Mouse (Mus musculus): Measurements from ENCODE around the gene Abcb8. TPM values are rescaled to one million over a fixed set of nuclear protein-coding genes. Genes with fewer than 3 reads are reported as not detected.

Gene Abcb8
- 72.4 and 76.9 TPM in 2 replicates for total RNA-seq (2012; rRNA removed)
- polyA plus RNA-seq (2012; ENCODE audit: insufficient read depth in 1 of 2, insufficient read length in 2 of 2, low read depth in 1 of 2, low replicate concordance in 2 of 2, missing spikeins in 1 of 2) = 100 to 1,000 TPM in 1 of 2 experiments, not detected in 1; 124 TPM

DNA sequence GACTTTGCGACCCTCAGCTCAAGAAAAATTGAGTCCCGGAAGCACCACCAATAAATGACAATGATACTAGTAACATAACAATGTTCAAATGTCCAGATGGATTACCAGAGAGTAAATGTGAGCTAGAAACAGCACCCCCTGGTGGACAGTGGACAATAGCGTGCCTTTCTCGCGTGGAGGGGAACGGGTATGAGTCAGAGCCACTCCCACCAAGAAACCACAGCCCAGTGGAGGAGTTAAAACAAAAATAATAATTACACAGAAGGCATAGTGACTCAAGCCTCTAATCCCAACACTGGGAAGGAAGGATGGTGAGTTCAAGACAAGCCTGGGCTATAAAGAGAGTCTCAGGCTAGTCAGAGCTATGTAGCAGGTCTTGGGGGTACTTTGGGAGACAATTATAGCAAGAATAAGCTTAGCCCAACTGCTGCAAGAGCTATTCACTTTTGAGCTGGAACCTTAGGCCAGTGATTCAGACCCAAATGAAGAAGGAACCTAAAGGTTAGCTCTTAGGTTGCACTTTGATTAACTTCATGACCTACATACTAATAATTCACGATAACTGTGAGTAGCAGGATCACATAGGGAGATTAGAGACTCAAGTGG, at the start of gene Abcb8:
Gene Abcb8, plus strand, starts transcription at position 272 of the 606 bp plus-strand sequence.
- H3K4me3 ChIP-seq (ENCODE audit: control insufficient read depth in 1 of 2, insufficient read depth in 1 of 2, low read depth in 2 of 2, low read length in 2 of 2) = peak within 1 kb of the TSS; percentile 83 to 91
- no peaks in the 10 kb centered on the region for H3K9me3 ChIP-seq (replicated peaks; ENCODE audit: insufficient read depth, low read length)
- no peaks in the 10 kb centered on the region for H3K27me3 ChIP-seq (ENCODE audit: control insufficient read depth in 1 of 2, insufficient read depth in 2 of 2, low read length in 2 of 2)
- peaks cover 0 to 18% of the 10 kb centered on the region in 2 experiments; a peak in 3 of 4 replicates for H3K36me3 ChIP-seq (ENCODE audit: control insufficient read depth in 1 of 2, insufficient read depth in 2 of 2, low read length in 2 of 2)
- H3K9ac ChIP-seq (ENCODE audit: control insufficient read depth, low read depth, low read length, poor library complexity, severe bottlenecking) = peak within 1 kb of the TSS; percentile 85
- H3K27ac ChIP-seq (ENCODE audit: control insufficient read depth, low read depth, low read length) = peak within 1 kb of the TSS; percentile 90
- DNase-seq (ENCODE audit: low read depth, low spot score) = peak; percentile 98
- H3K79me2 ChIP-seq (ENCODE audit: control insufficient read depth, insufficient read depth, low read length, poor library complexity) = peaks cover 6% of the 10 kb centered on the region
- peaks cover 14 to 19% of the 10 kb centered on the region in 2 experiments for H3K4me1 ChIP-seq (ENCODE audit: control insufficient read depth in 1 of 2, insufficient read depth in 2 of 2, low read length in 2 of 2)
- peak; percentile 69 for TF ChIP-seq MAX (IDR thresholded peaks at IDR 0.05; ENCODE audit: low read length)
- TF ChIP-seq TBP (IDR thresholded peaks at IDR 0.05; ENCODE audit: low read depth, low read length) = peak; percentile 77
- TF ChIP-seq USF2 (IDR thresholded peaks at IDR 0.05; ENCODE audit: borderline replicate concordance in 1 of 2, insufficient read depth in 1 of 2, low read depth in 1 of 2, low read length in 2 of 2) = no peak
- no peak for TF ChIP-seq ZMIZ1 (IDR thresholded peaks at IDR 0.05; ENCODE audit: low read depth, low read length)
- no peak for TF ChIP-seq ZKSCAN1 (IDR thresholded peaks at IDR 0.05; ENCODE audit: low read depth, low read length)
- TF ChIP-seq MAFK (IDR thresholded peaks at IDR 0.05; ENCODE audit: borderline replicate concordance, low read depth, low read length) = no peak; the same call in 1 of the 2 replicates
- TF ChIP-seq BHLHE40 (IDR thresholded peaks at IDR 0.05; ENCODE audit: borderline replicate concordance, low read depth, low read length) = peak; percentile 17; the same call in 1 of the 2 replicates
- TF ChIP-seq KAT2A (conservative IDR thresholded peaks at IDR 0.05; ENCODE audit: low read depth, low read length) = no peak; the same call in 1 of the 2 replicates
- peak; percentile 91 for TF ChIP-seq MXI1 (IDR thresholded peaks at IDR 0.05; ENCODE audit: low read depth, low read length)
- TF ChIP-seq NRF1 (IDR thresholded peaks at IDR 0.05; ENCODE audit: insufficient read depth, low read depth, low read length, poor library complexity, severe bottlenecking) = no peak
- TF ChIP-seq CTCF (IDR thresholded peaks at IDR 0.05 in 2 of 3, conservative IDR thresholded peaks at IDR 0.05 in 1 of 3; ENCODE audit: control insufficient read depth in 1 of 3, insufficient read depth in 1 of 3, low read depth in 2 of 3, low read length in 3 of 3, poor library complexity in 1 of 3, severe bottlenecking in 1 of 3) = peak; percentile 87 to 99 (median 98)
- TF ChIP-seq MYC (IDR thresholded peaks at IDR 0.05; ENCODE audit: low read depth, low read length) = peak; percentile 94
- TF ChIP-seq JUND (IDR thresholded peaks at IDR 0.05; ENCODE audit: low read depth, low read length) = peak; percentile 94
- TF ChIP-seq CHD1 (IDR thresholded peaks at IDR 0.05; ENCODE audit: low read depth, low read length) = no peak
- TF ChIP-seq TAL1 (IDR thresholded peaks at IDR 0.05; ENCODE audit: low read length) = no peak
- TF ChIP-seq SMC3 (IDR thresholded peaks at IDR 0.05; ENCODE audit: low read depth, low read length) = peak; percentile 92
- no peak; the same call in 1 of the 2 replicates for TF ChIP-seq POLR2AphosphoS2 (IDR thresholded peaks at IDR 0.05; ENCODE audit: low read length)
- TF ChIP-seq GABPA (IDR thresholded peaks at IDR 0.05; ENCODE audit: low read depth, low read length) = no peak
- TF ChIP-seq ETS1 (IDR thresholded peaks at IDR 0.05; ENCODE audit: low read depth, low read length) = peak; percentile 69; the same call in 1 of the 2 replicates
- no peak for TF ChIP-seq ZNF384 (IDR thresholded peaks at IDR 0.05; ENCODE audit: low read depth, low read length)
- TF ChIP-seq POLR2AphosphoS5 (IDR thresholded peaks at IDR 0.05; ENCODE audit: borderline replicate concordance, low read depth, low read length) = no peak
- peak; percentile 27; the same call in 1 of the 2 replicates for TF ChIP-seq GATA1 (IDR thresholded peaks at IDR 0.05; ENCODE audit: low read depth, low read length)
- peak; percentile 92 for TF ChIP-seq CHD2 (IDR thresholded peaks at IDR 0.05; ENCODE audit: low read length)
- no peak for TF ChIP-seq MEF2A (IDR thresholded peaks at IDR 0.05; ENCODE audit: extremely low read depth, insufficient replicate concordance, low read depth, low read length, poor library complexity, severe bottlenecking)
- TF ChIP-seq POLR2A (IDR thresholded peaks at IDR 0.05; ENCODE audit: control insufficient read depth in 1 of 2, insufficient read depth in 1 of 2, low read depth in 1 of 2, low read length in 2 of 2, poor library complexity in 1 of 2) = peak; percentile 18 to 23; a peak in 1 of 4 replicates
- no peak for TF ChIP-seq MYB (IDR thresholded peaks at IDR 0.05; ENCODE audit: low read depth, low read length)
- no peak for TF ChIP-seq UBTF (IDR thresholded peaks at IDR 0.05; ENCODE audit: borderline replicate concordance, insufficient read depth, low read depth, low read length)
- peak; percentile 68 for TF ChIP-seq RAD21 (IDR thresholded peaks at IDR 0.05; ENCODE audit: low read depth, low read length)
- TF ChIP-seq USF1 (IDR thresholded peaks at IDR 0.05; ENCODE audit: low read depth, low read length) = no peak
- peak; percentile 85 for TF ChIP-seq SIN3A (IDR thresholded peaks at IDR 0.05; ENCODE audit: low read length)
- TF ChIP-seq NELFE (IDR thresholded peaks at IDR 0.05; ENCODE audit: low read depth, low read length) = peak; percentile 39; the same call in 1 of the 2 replicates
- TF ChIP-seq TCF12 (IDR thresholded peaks at IDR 0.05; ENCODE audit: low read depth, low read length) = peak; percentile 57; the same call in 1 of the 2 replicates
- peak; percentile 53 to 60; a peak in 2 of 4 replicates for TF ChIP-seq EP300 (IDR thresholded peaks at IDR 0.05; ENCODE audit: low read depth in 1 of 2, low read length in 2 of 2)
- peak; percentile 76 for TF ChIP-seq HCFC1 (IDR thresholded peaks at IDR 0.05; ENCODE audit: low read depth, low read length)
- peak; percentile 76 for TF ChIP-seq ELF1 (IDR thresholded peaks at IDR 0.05; ENCODE audit: low read depth, low read length)
